Mouse (Mus musculus) lung, adult 2 months (tissue): Measurements from ENCODE around the gene Xylt2. TPM values are rescaled to one million over a fixed set of nuclear protein-coding genes. Genes with fewer than 3 reads are reported as not detected.
A peak's percentile ranks its signal among the peaks of the same experiment; 100 is the strongest.
"Not testable (repeated sequence)": the region's sequence is repeated elsewhere in the genome, so short reads cannot be mapped to it uniquely, and the experiment has no call there.

Source experiments
- DNase-seq: peaks from one replicate; pipeline ENCODE4 v3.0.0; 2022
- H3K4me1 ChIP-seq: fragments of 200-500 bp; 2 replicates; pipeline ENCODE4 v1.6.1; 2011; ENCODE audit warnings: low read length; ENCODE audit not compliant: control insufficient read depth, insufficient read depth
- H3K4me3 ChIP-seq: fragments of 200-500 bp; replicated peaks from 2 replicates; pipeline ENCODE3; 2011; ENCODE audit warnings: low read depth, mild to moderate bottlenecking, control low read depth, low read length; ENCODE audit errors: extremely low read depth
- CTCF ChIP-seq: fragments of 200-500 bp; IDR thresholded peaks from 2 replicates; pipeline ENCODE4 v1.5.1; 2011; ENCODE audit warnings: mild to moderate bottlenecking, low read length, control low read depth; ENCODE audit not compliant: insufficient read depth
- POLR2A ChIP-seq: fragments of 200-500 bp; IDR thresholded peaks from 2 replicates; pipeline ENCODE4 v1.6.1; 2011; ENCODE audit warnings: low read depth, mild to moderate bottlenecking, control low read depth, low read length, borderline replicate concordance; ENCODE audit errors: extremely low read depth
- WGBS: fragments of 180-500 bp; shearing (Covaris S2); methylation state at CpG from one replicate; pipeline ENCODE4 v1.1.7; 2018; 5-methylcytosine and 5-hydroxymethylcytosine counted together
- polyA plus RNA-seq: library from polyadenylated mRNA; depleted of rRNA; stranded (reverse); fragments of >200 nt; gene quantifications from 2 replicates; pipeline ENCODE4 v1.2.3, GENCODE M21; 2012

Gene Xylt2
- polyA plus RNA-seq, 1 experiment = 38.4 TPM

- TF ChIP-seq POLR2A (no peak), CTCF (no peak)
- Histone ChIP-seq H3K4me3 (no peak overlapping the region), H3K4me1 (no peaks in the 10 kb centered on the region)
- 40% methylated on average over 27 of the region's 27 CpGs for WGBS
- no peak for DNase-seq
Measured at GRCm38 (mm10) chr11:94701401-94702215, 24.3 kb upstream of the Xylt2 start.

- no peak for DNase-seq
- no peak for TF ChIP-seq CTCF
- TF ChIP-seq POLR2A = no peak
- no peaks in the 10 kb centered on the region for H3K4me1 ChIP-seq
- WGBS = 99% methylated on average over 3 of the region's 3 CpGs
- H3K4me3 ChIP-seq = no peak overlapping the region
Measured at GRCm38 (mm10) chr11:94699399-94699798, 22.1 kb upstream of the Xylt2 start.

GRCm38 (mm10) chr11:94697703-94698464 lies 20.6 kb upstream of the Xylt2 start:
- DNase-seq = no peak
- Histone ChIP-seq H3K4me1 (no peaks in the 10 kb centered on the region), H3K4me3 (no peak overlapping the region)
- TF ChIP-seq POLR2A (no peak), CTCF (no peak)
- 41% methylated on average over 13 of the region's 13 CpGs for WGBS

- no peak for TF ChIP-seq POLR2A
- TF ChIP-seq CTCF = no peak
- WGBS = 85% methylated on average over 2 of the region's 2 CpGs
- Histone ChIP-seq H3K4me1 (no peaks in the 10 kb centered on the region), H3K4me3 (no peak overlapping the region)
- no peak for DNase-seq
Measured at GRCm38 (mm10) chr11:94697140-94697539, 19.8 kb upstream of the Xylt2 start.

- TF ChIP-seq POLR2A (no peak), CTCF (no peak)
- DNase-seq = no peak
- Histone ChIP-seq H3K4me3 (no peak overlapping the region), H3K4me1 (no peaks in the 10 kb centered on the region)
- WGBS = 49% methylated on average over 6 of the region's 6 CpGs
Measured at GRCm38 (mm10) chr11:94695508-94695907, 18.2 kb upstream of the Xylt2 start.

GRCm38 (mm10) chr11:94692502-94692901 lies 15.2 kb upstream of the Xylt2 start:
- not testable (repeated sequence) for DNase-seq, H3K4me1 ChIP-seq, H3K4me3 ChIP-seq

- no peaks in the 10 kb centered on the region; the same call in 1 of the 2 replicates for H3K4me1 ChIP-seq
- WGBS = 64% methylated on average over 6 of the region's 6 CpGs
- H3K4me3 ChIP-seq = no peak overlapping the region
- no peak for DNase-seq
- TF ChIP-seq POLR2A (no peak), CTCF (no peak)
Measured at GRCm38 (mm10) chr11:94687178-94687577, 9.9 kb upstream of the Xylt2 start.

GRCm38 (mm10) chr11:94682427-94682826 lies 5.1 kb upstream of the Xylt2 start:
- H3K4me1 ChIP-seq = no peaks in the 10 kb centered on the region; the same call in 1 of the 2 replicates
- no peak overlapping the region for H3K4me3 ChIP-seq
- WGBS = 80% methylated on average over 7 of the region's 7 CpGs
- DNase-seq = no peak
- no peak for TF ChIP-seq CTCF

DNA sequence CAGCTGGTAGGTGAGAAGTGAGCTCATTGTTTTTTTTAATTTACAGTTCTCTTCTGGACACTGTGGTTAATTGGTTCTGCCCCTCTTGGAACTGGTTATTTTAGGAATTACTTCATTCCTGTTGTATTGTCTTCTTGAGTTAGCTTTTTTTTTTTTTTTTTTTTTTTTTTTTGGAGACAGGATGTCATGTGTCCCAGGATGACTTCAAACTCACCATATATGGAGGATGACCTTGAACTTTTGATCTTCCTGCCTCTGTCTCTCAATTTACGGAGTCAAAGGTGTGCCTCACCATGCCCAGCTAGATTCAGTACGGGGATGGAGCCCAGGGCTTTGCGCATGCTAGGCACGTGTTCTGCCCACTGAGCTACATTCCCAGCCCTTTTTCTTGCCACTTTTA lies 4.3 kb upstream of the Xylt2 start:
- WGBS = 61% methylated on average over 4 of the region's 4 CpGs
- Histone ChIP-seq H3K4me1 (no peaks in the 10 kb centered on the region; the same call in 1 of the 2 replicates), H3K4me3 (no peak overlapping the region)
- TF ChIP-seq CTCF (no peak), POLR2A (no peak)
- no peak for DNase-seq

DNA sequence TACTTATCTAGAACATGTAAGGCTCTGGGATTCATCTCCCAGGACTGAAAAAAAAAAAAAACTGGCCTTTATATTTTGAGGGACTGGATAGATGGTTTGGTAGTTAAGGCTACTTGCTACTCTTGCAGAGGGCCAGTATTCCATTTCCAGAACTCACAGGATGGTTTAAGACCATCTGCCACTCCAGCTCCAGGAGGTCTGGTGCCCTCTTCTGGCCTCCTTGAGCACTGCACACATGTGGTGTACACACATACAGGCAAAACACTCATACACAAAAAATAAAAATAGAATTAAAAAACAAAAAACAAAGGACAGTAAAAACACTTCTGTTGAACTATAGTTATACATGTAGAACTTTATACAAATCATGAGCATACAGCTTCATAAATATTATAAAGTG lies 3.3 kb upstream of the Xylt2 start:
- H3K4me3 ChIP-seq = no peak overlapping the region
- TF ChIP-seq POLR2A = no peak
- peak; percentile 9; the same call in 1 of the 2 replicates for TF ChIP-seq CTCF
- peaks cover 2% of the 10 kb centered on the region; the same call in 1 of the 2 replicates for H3K4me1 ChIP-seq
- DNase-seq = no peak
